Comparison of ENCODE assay signal across 33 mouse cellular contexts in genomic region chr16:62755307-62755706, GRCm38 (mm10). TPM values are rescaled to one million over a fixed set of nuclear protein-coding genes. Genes with fewer than 3 reads are reported as not detected.
DNase-seq lines count a peak whose midpoint lies in the region; ATAC-seq and TF ChIP-seq lines count a peak whose summit lies in the region.
"Had no signal": no experiment of that assay in that cellular context is flagged by ENCODE, and none has a peak within 500 bp of the region (broad histone marks: within the 10 kb centered on the region; RNA-seq: fewer than 3 reads in every experiment).

No protein-coding gene starts in this region.

- H3K27ac ChIP-seq in lung, embryonic 16.5 days (ENCODE audit: low read length), result no peak overlapping the region
- H3K27ac ChIP-seq in gastrocnemius, adult 2 months, result no peak overlapping the region
- H3K27ac ChIP-seq: embryonic facial prominence, embryonic 10.5 days; embryonic facial prominence, embryonic 13.5 days; forebrain, embryonic 12.5 days; forebrain, embryonic 15.5 days; heart, embryonic 10.5 days; heart, embryonic 13.5 days; hindbrain, embryonic 14.5 days; hindbrain, postnatal 0 days had no signal

- 62% methylated on average over 6 of the region's 6 CpGs for WGBS in lung, embryonic 16.5 days

- intact Hi-C loops in gastrocnemius, adult 2 months (cut with DNase I), result no loop called here

- peaks cover 3% of the 10 kb centered on the region; the same call in 1 of the 2 replicates for H3K9me3 ChIP-seq in lung, embryonic 16.5 days (ENCODE audit: control insufficient read depth, low read length)
- H3K9me3 ChIP-seq: forebrain, embryonic 12.5 days; forebrain, embryonic 15.5 days had no signal

- TF ChIP-seq CTCF in gastrocnemius, adult 2 months (IDR thresholded peaks at IDR 0.05), result no peak

- no peak overlapping the region for H3K4me2 ChIP-seq in lung, embryonic 16.5 days (ENCODE audit: low read depth, low read length)
- H3K4me2 ChIP-seq: embryonic facial prominence, embryonic 13.5 days; forebrain, embryonic 12.5 days; forebrain, embryonic 15.5 days; heart, embryonic 13.5 days; hindbrain, embryonic 14.5 days had no signal

- peak; percentile 85 for ATAC-seq in lung, embryonic 16.5 days (ENCODE audit: low read depth)
- ATAC-seq: activated CD4-positive, CD25-positive, alpha-beta regulatory T cell, adult 4 months; forebrain, embryonic 15.5 days; hindbrain, postnatal 0 days; Patski had no signal

- H3K36me3 ChIP-seq in lung, embryonic 16.5 days (ENCODE audit: control insufficient read depth, insufficient read depth, low read length), result peaks cover 5% of the 10 kb centered on the region; the same call in 1 of the 2 replicates
- H3K36me3 ChIP-seq: forebrain, embryonic 12.5 days; forebrain, embryonic 15.5 days had no signal

- no peaks in the 10 kb centered on the region; the same call in 1 of the 2 replicates for H3K4me1 ChIP-seq in lung, embryonic 16.5 days (replicated peaks; ENCODE audit: control insufficient read depth, insufficient read depth, low read length)
- H3K4me1 ChIP-seq: embryonic facial prominence, embryonic 10.5 days; embryonic facial prominence, embryonic 13.5 days; forebrain, embryonic 12.5 days; forebrain, embryonic 15.5 days; heart, embryonic 10.5 days; heart, embryonic 13.5 days had no signal

- H3K27me3 ChIP-seq in lung, embryonic 16.5 days (ENCODE audit: control insufficient read depth, insufficient read depth, low read depth, low read length), result no peaks in the 10 kb centered on the region
- H3K27me3 ChIP-seq: embryonic facial prominence, embryonic 13.5 days; forebrain, embryonic 12.5 days; forebrain, embryonic 15.5 days; heart, embryonic 13.5 days; Patski had no signal

- no peak overlapping the region for H3K9ac ChIP-seq in lung, embryonic 16.5 days (ENCODE audit: low read length)
- H3K9ac ChIP-seq: embryonic facial prominence, embryonic 13.5 days; forebrain, embryonic 12.5 days; forebrain, embryonic 15.5 days; heart, embryonic 13.5 days; hindbrain, embryonic 14.5 days had no signal

- H3K4me3 ChIP-seq in lung, embryonic 16.5 days (ENCODE audit: low read length), result no peak overlapping the region
- no peak overlapping the region for H3K4me3 ChIP-seq in gastrocnemius, adult 2 months
- H3K4me3 ChIP-seq: embryonic facial prominence, embryonic 10.5 days; embryonic facial prominence, embryonic 13.5 days; erythroblast, embryonic 14.5 days; forebrain, embryonic 12.5 days; forebrain, embryonic 15.5 days; heart, embryonic 10.5 days; heart, embryonic 13.5 days had no signal

- DNase-seq in lung, adult 18-20 months, result peak; percentile 6 to 24
- no peak for DNase-seq in lung, postnatal 14 days
- DNase-seq in ES-CJ7 (ENCODE audit: low read depth, low spot score), result peak; percentile 11
- peak; percentile 53 for DNase-seq in lung, postnatal 25 days (ENCODE audit: low spot score)
- no peak for DNase-seq in heart, adult 11 months
- DNase-seq in thymus, postnatal 10 days (ENCODE audit: low spot score in 2 of 2), result no peak
- no peak for DNase-seq in gastrocnemius, adult 2 months
- DNase-seq: adrenal gland, adult 8-10 months; adrenal gland, postnatal 25 days; cerebellum, adult 11-12 months; cerebellum, adult 8-10 months; cerebellum, postnatal 10 days; cerebellum, postnatal 36 days; embryo, embryonic 11 days; gastrocnemius, postnatal 10 days; gastrocnemius, postnatal 36 days; heart, postnatal 14 days; heart, postnatal 4 days had no signal

RNA-seq across cellular contexts. Expression of gene Nsun3, which starts 31.3 kb away (rescaled TPM):
- 9.9 and 10.4 TPM in 2 replicates for polyA plus RNA-seq in lung, embryonic 16.5 days (2015; fragmentation: Nextera tagmentation; extraction: Ambion mirVana)
- total RNA-seq in gastrocnemius, adult 2 months (2021), result 1 to 10 TPM; 6.8 to 7.7 TPM

RNA-seq across cellular contexts. Expression of gene Stx19, which starts 59.2 kb away (rescaled TPM):
- 4.2 and 5.0 TPM in 2 replicates for polyA plus RNA-seq in lung, embryonic 16.5 days (2015; fragmentation: Nextera tagmentation; extraction: Ambion mirVana)
- total RNA-seq in gastrocnemius, adult 2 months (2021), result not detected
- total RNA-seq: adrenal gland, adult 8-10 months; adrenal gland, postnatal 25 days; gastrocnemius, postnatal 10 days; gastrocnemius, postnatal 36 days; granulocyte monocyte progenitor cell, adult 5-6 weeks; heart, postnatal 14 days; heart, postnatal 4 days; hindbrain, postnatal 0 days had no signal
- polyA plus RNA-seq: cortical plate, adult 2 months; erythroblast, embryonic 14.5 days; G1E had no signal

Comparison
In these comparisons a context has a peak if more than half of its experiments do, and no peak if none do; other contexts are left out.
1. DNase-seq: peak in lung, adult 18-20 months (2 of 2), ES-CJ7 (single experiment) and lung, postnatal 25 days (single experiment); none in lung, postnatal 14 days (single experiment), heart, adult 11 months (single experiment), thymus, postnatal 10 days (0 of 2) and gastrocnemius, adult 2 months (single experiment).